Mouse (Mus musculus) embryo, embryonic 9.5 days (tissue): Measurements from ENCODE around the gene H2-DMb1.
"Not testable (repeated sequence)": the region's sequence is repeated elsewhere in the genome, so short reads cannot be mapped to it uniquely, and the experiment has no call there.

ENCODE experiments used
- DNase-seq: peaks from one replicate; pipeline ENCODE4 v3.0.0-alpha.2; 2017; ENCODE audit errors: extremely low spot score

H2-DMb1 gene

DNA sequence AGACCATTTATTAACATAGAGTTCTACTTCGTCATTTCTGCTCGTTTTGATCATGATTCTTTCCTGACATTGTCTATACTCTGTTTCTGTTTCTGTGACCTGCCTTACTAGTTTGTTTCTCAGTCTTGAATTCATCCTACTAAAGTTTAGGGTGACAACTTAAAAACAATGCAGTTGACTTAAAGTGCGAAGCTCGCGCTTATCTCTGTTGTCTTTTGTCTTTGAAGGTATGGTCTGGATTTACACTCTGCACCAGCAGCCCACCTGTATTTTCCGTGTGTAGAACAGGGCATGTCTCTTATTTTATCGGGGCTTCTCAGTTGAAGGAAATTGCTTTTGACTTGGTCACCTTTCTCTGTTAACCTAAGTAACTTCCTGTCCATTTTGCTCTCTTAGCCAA, 29.8 kb upstream of the H2-DMb1 start:
- no peak for DNase-seq

DNA sequence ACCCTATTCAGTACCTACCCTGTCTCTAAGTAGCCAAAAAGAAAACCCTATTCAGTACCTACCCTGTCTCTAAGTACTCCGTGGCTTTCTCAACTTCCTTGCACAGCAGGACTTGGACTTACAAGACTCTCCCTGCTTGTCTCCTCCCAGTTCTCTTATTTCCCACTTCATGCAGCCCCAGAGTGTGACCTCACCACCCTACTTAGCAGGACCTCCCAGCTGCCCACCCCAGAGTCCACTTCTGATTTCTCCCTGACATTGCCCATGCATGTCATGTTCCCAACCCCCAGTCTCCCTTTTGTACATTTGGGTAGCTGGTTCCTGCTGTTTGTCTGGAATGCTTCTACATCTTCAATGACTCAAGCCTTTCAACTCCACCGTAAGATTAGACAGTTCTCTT, 29.4 kb upstream of the H2-DMb1 start:
- peak; percentile 48 for DNase-seq

DNA sequence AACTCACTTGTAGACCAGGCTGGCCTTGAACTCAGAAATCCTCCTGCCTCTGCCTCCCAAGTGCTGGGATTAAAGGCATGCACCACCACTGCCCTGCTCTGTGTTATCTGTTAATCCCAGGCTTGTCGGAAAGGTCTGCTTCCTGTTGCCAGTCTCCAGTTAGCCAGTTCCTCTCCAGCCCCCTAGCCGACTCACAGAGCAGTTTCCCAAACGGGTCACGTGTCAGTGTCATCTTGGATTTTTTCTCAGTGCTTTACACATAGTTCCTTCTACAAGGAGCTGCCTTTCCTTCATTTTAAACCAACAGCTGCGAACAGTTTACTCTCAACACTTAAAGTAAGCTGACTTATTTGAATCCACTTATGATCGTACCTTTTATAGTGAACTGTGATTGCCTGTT, 28.2 kb upstream of the H2-DMb1 start:
- DNase-seq = no peak

DNA sequence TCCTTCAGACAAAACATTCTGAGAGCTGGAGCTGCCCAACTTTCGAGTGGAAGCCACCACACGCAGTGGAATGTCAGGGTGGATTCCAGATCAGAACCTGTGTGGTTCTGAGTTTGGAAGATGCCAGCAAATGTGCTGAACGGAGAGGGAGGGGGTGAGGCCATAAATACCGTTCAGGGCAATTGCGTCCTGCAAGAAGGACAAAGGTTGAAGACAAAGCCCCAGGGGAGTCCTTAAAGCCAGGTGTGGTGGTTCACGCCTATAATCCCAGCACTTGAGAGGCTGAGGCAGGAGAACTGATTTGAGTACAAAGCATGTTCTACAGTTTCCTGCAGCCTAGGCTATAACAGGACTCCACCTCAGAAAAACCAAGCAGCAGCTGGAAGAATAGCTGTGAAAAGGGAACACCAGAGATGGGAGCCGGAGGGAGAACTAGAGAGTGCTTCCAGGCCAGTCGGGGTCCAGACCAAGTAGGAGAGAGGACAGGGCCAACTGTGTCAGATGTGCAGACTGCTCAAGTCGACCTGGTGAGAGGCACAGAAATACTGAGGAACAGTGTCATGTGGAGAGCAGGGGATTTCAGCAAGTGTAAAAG, 25.9 kb upstream of the H2-DMb1 start:
- no peak for DNase-seq

DNA sequence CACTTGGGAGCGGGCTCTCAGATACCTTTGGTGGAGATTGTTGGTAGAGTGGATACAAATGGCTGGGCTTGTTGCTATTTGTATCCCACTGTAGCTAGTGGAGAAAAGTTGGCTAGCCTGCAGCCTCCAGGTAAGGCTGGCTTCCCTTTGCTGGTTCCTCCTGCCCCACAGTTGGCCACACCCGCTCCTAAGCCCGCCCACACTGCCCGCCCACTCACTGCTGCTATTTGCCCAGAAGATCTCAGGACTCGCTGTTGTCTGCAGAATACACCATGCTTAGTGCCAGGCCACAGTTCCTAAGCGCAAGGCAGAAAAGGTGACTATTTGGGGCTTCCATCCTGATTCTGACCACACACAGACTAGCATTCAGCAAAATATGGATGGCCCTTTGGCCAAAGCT, 25.4 kb upstream of the H2-DMb1 start:
- no peak for DNase-seq

DNA sequence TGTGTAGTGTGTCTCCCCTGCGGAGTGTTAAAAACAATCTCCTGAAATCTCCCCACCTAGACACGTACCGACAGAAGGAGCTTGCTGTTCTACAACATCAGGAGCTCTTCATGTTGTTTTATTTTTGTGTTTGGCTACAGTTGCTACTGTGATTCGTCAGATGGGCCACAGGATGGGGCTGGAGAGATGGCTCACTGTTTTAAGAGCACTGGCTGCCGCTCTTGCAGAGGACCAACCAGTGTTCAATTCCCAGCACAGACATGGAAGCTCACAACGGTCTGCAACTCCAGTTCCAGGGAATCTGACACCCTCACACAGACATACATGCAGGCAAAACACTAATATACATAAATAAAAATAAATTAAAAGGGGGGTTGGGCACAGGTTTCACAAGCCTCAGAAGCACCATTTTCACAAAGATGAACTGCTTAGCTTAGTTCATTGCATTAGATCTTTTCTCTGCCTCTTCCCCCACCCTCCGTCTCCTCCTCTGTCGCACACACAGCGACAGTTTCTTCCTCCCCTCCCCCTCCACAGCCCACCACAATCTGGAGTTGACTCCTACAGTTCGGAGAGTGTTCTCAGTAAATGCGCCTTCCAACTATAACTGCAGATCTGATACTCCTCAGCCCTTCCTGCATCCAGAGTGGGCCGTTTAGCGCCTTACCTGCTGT, 24.5 kb upstream of the H2-DMb1 start:
- no peak for DNase-seq

DNA sequence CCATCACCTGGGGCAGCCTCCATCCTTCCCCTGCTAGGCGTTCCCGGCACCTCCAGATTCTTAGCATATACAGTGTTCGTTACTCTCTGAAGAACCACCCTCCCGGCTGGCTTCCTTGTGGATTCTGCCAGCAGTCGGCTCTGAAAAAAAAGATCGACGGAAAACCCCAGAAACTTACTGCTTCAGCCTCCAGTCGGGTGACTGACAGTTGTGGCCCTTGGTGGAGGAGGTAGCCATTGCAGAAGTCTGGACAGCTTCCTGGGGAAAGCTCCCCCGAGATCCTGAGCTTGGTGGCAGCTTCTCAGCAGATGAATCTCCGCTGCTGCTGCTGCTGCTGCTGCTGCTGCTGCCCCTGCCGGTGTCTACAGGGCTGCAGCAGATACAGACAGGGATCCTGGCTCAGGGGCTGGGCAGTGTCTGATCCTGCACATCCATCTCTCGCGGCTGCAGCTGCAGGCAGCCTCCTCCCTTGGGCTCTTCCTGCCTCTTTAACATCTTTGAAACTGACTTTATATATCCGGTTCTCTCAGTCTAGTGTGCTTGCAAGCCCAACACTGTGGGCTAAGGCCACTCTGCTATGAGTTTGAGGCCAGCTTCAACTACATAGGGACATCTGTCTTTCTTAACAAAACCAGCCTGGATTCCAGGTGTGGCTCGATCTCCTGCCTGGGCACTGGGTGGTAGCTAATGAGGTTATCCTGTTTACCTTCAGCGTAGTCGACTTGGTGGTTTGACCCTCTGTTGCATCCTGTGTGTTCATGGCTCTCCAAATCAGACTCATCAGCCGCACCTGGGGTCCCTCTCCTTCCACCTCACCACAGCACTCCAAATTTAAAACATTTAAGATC, 23.7 kb upstream of the H2-DMb1 start:
- no peak for DNase-seq

DNA sequence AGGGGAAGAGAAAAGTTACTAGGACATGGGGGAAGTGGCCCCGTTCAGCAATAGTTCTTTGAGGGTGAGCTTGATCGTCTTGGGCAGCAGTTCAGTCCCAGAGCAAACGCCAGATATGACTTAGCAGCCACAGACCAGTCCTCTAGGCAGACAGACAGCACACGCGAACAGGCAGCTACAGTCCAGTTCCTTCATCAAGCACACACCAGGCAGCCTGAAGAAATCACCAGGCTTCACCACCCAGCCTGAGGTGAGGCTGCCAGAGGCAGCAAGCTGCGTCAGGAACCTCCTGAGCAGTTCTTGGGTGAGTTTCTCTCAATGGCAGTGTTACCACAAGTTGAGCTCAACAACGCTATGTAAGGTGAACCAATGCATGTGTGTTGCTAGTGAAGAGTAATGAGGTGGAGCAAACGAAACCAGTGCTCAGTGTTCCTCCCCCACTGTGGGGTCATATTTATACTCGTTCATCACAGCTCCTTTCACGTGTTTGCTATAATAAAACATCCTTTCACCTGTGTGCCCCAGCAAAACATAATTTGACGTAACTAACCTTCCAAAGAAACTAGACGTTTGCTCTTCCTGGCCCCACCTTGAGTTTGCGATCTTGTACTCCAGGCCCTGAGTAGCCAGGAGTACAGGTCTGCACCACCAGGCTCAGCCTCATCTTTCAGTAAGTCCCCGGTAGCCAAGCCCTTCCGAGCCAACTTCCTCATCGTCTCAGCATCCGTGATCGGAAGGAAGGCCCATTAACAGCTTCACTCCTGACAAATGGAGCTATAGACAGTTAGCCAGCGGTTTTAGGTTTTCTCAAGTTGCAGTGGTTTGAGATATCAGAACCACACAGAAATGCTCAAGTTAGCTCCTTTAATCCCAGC, 22.6 kb upstream of the H2-DMb1 start:
- no peak for DNase-seq

DNA sequence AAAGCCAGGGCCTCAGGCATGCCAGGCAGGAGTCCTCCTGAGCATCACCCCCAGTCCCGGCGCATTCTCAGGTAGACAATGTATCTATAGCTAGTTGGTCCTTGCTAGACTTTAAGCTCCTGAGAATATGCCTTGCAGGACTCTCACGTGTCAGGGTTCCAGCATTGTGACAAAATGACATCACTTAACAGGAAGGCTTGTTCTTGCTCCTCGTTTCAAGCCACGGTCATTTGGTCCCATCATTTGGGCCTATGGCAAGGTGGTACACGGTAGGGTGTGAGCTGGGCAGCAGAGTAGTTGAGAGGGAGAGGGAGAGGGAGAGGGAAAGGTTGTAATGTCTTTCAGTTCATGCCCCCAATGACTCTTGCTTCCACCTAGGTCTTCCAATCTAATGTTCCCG, 21.0 kb upstream of the H2-DMb1 start:
- no peak for DNase-seq

DNA sequence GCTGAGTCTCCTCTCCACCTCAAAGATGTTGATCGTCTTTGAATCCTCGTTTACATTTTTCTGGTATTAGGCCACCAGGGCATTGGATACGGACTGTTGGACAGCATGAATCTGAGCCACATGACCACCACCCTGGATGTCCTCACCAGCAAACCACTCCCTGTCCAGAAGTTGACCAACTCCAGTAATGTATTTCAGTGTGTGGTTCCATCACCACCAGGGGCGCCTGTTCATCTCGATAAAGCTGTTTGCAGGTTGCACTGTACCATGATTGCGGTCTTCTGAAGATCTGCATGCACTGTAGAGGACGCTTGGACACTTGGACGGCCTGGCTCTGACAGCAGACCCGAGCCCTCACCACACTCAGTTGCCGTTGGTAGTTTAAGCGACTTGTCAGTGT, 19.6 kb upstream of the H2-DMb1 start:
- no peak for DNase-seq

DNA sequence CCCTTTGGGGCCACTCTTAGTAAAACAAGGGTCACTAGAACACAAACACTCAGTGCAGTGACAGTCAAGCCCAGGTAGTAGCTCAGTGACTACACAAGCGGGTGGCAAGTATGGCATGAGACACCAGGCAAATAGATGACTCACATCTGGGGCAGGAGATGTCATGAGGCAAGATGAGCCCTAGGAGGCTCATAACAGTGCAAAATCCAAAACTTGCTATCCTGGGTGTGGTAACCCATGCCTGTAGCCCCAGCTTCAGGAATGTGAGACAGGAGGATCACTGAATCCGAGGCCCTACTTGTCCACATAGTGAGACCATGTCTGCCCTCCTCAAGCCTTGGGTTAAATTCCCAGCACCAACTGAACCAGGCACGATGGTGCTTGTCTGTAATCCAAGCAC, 18.4 kb upstream of the H2-DMb1 start:
- no peak for DNase-seq

DNA sequence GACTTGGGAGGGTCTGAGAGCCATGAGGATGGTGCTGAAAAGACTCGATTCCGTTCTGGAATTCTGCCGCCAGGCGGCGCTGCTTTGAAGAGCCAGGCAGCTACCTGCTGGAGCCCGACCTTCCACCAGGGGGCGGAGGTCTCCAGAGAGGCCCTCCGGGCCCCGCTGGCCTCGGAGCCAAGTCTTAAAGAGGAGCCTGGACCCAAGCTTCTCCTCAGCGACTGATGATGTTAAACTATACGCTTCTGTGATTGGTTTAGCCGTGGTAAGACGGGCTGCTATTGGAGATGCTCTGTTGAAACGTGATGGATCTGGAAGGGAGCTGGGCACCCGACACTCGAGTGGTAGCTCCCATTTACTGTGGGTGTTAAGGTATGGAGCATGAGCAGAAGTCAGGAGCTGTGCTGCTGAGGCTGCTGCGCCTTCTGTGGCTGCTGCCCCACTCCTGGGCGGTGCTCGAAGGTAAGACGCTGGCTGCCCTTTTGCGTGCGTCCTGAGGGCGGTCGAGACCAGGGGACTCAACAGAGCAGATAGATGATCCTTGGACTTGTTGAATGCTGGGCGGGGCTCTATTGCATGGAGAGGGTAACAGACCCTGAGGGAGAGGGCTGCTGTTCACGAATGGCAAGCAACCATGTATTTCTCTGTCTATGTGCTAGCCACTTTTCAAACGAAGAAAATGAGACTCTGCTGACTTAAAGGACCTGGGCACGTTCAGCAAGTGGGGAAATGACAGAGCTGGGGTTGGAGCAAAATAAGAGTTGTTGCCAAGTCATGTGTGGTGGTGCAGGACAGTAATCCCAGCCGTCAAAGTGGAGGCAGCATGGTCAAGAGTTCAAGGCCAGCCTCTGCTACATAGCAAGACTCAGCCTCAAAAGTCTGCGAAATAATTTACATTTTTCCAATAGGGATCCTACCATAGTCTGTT, 17.3 kb upstream of the H2-DMb1 start:
- peak; percentile 96 for DNase-seq

DNA sequence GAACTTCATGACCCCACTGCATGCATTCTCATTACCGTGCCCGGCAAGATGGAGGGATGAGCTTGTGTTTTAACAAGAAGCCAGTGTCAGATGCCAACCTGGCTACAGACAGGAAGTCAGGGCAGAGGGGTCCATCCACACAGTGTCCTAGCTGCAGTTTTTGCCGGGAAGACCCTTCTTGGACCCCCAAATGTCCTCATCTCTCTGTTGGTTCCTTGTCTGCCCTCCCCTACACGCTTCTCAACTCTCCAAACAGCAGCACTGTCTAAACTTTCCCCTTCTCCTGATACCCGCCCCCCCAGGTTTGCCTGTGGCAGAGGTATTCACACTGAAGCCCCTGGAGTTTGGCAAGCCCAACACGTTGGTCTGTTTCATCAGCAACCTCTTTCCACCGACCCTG, 15.3 kb upstream of the H2-DMb1 start:
- no peak for DNase-seq

DNA sequence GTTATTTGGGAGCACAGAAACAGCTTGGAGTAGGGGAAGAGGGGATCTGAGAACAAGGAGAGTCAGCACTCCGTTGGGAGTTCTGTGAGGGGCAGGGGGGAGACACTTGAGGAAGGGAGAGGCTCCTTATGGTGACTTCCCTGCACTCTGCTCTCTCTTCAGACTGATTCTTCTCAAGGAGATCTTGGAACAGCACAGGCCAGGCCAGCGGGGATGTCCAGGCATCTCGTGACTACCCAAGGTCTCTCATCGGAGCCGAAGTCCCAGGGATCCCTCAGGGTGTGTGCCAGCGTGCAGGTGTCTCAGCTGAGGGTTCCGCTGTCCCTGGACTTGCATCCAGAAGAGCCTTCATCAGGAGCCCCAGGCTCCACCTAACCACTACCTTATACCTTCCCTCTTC, 14.2 kb upstream of the H2-DMb1 start:
- no peak for DNase-seq

DNA sequence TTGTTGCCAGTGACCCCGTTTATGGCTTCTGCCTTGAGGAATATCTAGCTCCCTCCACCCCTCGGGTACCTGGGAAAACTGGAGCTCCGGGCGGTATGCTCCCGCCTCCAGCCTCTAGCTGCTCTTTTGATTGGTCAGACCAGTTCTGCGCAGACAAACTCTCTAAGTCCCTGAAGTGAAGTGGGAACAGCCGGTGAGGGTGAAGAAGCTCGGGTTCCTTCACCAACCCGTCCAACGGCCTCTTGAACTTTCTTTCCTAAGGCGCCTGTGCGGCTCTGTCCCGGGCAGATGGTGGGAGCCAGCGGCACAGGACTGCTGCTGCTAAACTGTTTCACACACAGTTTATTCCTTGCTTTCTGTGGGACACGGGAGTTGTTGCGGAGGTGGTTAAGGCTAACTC, 13.5 kb upstream of the H2-DMb1 start:
- DNase-seq = peak; percentile 59

DNA sequence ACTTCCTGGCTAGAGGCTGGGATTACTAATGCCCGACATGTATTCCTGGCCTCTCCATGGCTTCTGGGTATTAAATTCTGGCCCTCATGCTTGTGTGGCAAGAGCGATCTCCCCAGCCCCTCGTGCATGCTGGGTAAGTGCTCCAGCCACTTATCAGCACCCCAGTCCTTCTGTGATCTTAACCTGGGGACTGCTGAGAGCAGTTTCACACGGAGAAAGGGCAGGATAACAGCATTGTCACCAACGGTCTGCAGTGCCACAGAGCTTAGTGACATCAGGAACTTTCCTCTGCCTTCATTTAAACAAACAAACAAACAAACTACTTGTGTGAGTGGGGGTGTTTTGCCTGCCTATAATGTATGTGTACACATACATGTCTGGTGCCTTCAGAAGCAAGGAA, 12.6 kb upstream of the H2-DMb1 start:
- DNase-seq = no peak

DNA sequence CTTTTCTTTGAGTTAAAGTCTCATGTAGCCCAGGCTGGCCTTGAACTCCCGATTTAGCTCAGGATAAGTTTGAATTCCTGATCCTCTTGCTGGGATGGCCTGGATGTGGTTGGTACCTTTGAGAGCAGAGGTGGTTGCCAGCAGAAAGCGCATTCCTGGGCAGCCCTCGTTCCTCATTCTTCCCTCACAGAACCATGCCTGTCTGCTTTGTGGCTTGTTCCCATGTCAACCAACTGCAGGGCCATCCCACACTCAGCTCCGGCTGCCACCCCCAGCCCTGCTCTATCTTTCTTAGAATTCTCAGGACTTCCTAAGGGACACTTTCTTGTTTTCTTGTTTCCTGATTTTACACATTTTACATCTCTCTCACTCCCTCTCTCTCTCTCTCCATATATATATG, 11.4 kb upstream of the H2-DMb1 start:
- no peak for DNase-seq

DNA sequence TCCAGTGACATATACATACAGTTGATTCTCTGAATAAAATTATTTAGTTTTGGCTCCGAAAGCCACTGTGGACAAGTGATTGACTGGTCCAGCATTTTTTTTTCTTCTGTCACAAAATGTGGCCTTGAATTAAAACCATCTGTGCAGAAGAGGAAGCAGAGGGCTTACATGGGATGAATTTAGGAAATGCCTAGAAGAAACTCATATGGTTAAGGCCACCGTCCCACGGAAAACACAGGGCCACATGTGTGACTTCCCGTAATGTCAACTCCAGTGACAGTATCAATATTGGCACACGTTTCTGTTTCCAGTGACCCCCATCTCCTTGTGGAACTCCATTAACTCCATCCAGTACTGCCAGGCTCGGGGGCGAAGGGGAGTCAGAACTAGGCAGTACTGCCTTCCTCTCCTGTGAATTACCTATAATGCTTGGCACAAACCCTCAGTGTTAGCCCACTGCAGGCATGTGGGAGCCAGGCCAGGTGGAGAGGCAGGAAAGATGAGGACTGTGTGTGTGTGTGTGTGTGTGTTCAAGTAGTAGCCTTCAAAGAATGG, 10.3 kb upstream of the H2-DMb1 start:
- no peak for DNase-seq

DNA sequence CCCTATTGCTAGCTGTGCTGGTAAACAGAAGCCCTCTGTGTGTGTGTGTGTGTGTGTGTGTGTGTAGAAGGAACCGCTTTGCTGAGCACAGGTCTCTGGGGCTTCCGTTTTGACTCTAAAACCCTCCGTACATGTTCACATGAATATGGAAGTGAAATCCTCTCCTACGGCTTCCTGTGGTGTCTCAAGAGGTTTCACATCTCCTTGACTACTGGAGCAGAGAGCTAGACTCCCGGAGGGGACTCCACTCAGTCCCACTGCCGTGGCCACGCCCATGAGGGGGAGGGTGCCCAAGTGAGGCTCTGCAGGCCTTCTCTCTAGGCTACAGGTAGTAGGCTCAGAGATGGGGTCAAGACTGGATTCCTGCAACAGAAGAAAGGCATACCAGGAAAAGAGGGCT, 9.8 kb upstream of the H2-DMb1 start, which contains the start of gene H2-DMb2:
Gene H2-DMb2 (plus strand): TSS at position 275 of the 400 bp plus-strand sequence.
- no peak for DNase-seq

DNA sequence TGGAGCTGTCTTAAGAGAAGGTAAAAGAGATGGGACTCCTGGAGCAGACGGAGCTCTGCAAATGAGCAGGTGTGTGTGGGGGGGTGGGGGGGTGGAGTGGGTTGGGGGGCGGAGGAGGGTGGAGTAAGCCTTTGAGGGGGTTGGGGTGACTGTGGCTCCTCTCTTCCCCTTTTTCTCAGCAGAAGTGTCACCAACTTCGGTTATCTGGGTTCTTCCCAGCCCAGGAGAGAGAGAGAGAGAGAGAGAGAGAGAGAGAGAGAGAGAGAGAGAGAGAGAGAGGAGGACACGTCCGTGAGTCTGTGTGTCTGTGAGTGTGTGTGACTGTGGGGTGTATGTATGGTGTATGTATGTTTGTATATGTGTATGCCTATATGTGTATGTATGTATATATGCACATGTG, 9.4 kb upstream of the H2-DMb1 start:
- no peak for DNase-seq

DNA sequence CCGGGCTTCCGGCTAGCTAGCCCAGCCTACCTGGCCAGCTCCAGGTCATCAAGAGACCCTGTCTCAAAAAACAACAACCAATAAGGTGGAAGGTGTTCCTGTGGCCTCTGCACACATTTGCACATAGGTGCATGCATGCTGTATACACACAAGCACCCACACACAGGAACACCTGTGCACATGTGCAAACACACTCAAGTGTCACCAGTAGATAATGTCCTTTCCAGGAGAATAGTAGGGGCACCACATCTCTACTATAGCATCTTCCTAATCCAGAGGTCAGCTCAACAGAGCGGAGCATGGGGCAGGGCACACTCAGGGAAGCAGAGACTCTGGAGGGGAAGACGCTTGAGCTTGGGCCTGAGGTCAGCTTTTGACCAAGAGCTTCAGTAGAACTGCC, 8.7 kb upstream of the H2-DMb1 start:
- DNase-seq = not testable (repeated sequence)
